Mouse (Mus musculus) thymus, postnatal 10 days (tissue): ENCODE measurements around the gene Cyp11a1.

Source experiments
- DNase-seq, 2 experiments: peaks; one replicate each; pipeline ENCODE4 v3.0.0; 2021; ENCODE audit warnings: low spot score in 2 of 2

Cyp11a1 gene

DNA sequence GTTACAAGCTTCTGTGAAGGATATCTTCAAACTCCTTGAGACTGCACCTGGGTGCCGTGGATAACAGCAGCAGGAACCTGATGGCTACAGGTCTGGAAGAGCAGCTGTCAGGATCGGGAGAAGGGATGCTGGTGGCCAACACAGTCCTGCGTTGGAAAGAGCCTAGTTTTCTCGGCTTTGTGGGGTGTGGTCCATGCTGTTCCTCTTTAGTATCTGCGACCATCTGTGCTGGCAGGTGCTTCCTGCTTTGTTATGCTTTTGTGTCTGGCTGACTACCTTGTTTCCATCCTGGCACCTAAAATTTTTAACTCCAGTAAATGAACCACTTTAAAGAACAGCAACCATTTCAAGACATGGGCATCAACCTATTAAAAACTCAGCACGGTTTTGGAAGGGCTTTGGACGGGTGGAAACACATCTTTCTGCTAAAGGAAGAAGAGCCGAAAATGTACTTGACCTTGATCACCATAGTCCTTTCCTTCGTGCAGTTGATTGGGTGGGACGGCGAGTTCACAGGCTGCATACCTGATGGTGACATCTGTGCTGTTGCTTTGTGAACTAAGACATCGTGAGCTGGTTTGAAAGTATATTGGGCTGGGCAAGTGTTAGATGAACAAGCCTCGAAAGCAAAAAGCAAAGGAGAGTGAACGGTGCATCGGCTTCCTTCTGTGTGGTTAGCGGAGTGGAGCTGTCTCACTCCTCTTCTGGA is at the start of gene Cyp11a1:
TSS of gene Cyp11a1 (plus strand) at position 659 of the 709 bp plus-strand sequence.
- no peak for DNase-seq

- DNase-seq = peak; percentile 74 to 80
Measured at GRCm38 (mm10) chr9:57956838-57957236, 49.4 kb upstream of the Cyp11a1 start.

GRCm38 (mm10) chr9:57958615-57959014 is 47.6 kb upstream of the Cyp11a1 start:
- no peak for DNase-seq

DNA sequence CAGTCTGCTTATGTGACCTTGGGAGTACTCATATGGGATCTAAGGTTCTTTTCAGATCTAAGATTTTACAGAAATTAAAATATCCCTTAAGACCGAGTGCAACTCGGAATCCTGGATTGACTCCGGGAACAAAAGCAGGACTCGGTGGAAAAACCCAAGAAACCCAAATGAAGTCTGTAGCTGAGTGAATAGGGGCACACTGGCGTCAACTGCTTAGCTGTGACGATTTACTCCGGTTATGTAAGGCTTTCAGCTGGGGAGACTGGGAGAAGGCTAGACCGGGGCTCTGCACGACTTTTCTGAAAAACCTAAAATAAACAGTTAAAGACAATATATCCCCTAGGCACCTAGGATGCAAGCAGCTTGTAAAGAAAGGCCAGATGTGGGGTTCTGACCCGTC is 46.8 kb upstream of the Cyp11a1 start:
- DNase-seq = no peak

DNA sequence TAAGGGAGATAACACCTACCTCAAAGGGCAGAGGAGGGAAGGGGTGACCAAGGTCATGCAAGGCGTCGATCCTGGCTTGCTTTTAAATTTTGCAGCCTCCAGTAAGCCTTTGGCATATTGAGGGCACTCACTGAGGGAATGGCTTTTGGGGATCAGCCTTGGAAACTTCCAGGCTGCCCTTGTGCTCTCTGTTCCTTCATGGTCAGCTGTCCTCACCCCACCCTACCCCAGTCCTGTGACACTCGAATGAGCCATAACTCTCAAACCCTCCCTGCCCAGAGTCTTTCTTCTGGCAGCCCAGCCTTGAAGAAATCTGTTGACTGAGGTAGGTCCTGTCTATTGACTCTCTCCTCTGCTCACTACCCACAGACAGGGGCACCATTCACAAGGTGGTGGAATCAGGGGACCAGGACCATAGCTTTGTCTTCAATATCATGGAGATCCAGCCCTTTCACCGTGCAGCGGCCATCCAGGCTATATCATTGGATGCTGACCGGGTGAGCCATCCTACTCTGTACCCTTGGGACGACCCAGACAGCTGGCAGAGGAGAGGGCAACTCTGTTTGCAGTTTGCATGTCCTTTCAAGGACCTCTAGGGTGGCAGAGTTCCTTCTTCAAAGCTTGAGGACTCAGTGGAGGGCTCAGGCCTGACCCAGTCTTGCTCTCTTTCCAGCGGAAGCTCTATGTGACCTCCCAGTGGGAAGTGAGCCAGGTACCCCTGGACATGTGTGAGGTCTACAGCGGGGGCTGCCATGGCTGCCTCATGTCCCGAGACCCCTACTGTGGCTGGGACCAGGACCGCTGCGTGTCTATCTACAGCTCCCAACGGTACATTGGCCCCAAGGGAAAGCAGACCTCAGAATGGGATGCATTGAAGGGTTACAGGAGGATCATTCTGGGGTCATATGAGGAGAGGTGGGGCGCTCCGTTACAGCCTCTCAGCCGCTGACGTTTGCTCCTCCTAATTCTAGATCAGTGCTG is 46.0 kb upstream of the Cyp11a1 start:
- DNase-seq = no peak

DNA sequence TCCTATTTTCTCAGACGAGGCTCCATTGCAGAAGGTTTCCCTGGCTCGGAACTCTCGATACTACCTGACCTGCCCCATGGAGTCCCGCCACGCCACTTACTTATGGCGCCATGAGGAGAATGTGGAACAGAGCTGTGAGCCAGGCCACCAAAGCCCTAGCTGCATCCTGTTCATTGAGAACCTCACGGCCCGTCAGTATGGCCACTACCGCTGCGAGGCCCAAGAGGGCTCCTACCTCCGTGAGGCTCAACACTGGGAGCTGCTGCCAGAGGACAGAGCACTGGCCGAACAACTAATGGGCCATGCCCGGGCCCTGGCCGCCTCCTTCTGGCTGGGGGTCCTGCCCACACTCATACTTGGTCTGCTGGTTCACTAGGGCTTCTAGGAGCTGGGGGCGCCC is 45.0 kb upstream of the Cyp11a1 start:
- no peak for DNase-seq

GRCm38 (mm10) chr9:57961863-57962778 is 44.1 kb upstream of the Cyp11a1 start:
- no peak for DNase-seq

DNA sequence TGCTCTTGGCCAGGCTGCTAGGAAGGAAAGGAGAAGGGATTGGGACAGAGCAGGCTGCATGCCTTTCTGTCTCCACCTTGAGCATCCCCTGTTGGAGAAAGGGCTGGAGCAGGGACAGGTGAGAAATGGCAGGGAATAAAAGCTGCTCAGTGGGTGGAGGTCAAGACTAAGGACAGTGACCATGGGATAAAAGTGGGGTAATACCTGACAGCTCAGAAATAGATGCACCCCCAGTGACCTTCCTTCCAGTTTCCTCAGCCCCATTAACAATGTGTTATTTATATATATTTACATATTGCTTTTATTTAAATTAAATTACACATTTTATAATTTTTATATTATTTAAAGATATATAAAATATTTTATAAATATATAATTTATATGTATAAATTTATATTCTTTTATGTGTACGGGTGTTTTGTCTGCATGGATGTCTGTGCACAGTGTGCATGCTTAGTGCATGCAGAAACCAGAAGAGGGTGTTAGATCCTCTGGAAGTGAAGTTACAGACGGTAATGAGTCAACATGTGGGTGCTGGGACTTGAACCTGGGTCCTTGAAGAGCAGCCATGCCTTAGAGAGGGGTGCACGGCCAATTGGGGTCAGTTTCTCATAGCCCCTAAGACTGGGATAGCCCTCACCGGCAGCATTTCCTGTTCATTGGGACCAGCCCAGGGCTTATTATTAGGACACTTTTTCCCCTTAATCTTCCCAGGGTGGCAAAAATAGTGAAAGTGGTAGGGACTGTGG is 42.8 kb upstream of the Cyp11a1 start:
- DNase-seq = no peak

DNA sequence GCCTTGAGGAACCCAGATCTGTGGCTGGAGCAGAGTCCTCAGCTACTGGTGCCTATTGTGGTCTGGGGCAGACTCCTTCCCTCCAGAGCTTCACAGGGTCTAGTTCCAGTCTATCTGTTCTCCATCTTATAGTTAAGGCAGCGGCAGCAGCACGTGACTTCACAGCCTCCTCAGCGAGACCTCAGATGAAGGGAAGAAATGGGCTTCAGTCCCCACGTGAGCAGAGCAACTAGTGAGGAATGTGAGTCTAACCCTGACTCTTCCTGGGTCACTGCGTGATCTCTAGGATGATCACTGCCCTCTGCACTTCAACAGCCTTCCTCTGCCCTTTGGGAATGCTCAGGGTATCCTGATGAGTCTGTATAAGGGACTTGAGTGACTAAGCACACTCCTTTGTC is 42.2 kb upstream of the Cyp11a1 start:
- no peak for DNase-seq

DNA sequence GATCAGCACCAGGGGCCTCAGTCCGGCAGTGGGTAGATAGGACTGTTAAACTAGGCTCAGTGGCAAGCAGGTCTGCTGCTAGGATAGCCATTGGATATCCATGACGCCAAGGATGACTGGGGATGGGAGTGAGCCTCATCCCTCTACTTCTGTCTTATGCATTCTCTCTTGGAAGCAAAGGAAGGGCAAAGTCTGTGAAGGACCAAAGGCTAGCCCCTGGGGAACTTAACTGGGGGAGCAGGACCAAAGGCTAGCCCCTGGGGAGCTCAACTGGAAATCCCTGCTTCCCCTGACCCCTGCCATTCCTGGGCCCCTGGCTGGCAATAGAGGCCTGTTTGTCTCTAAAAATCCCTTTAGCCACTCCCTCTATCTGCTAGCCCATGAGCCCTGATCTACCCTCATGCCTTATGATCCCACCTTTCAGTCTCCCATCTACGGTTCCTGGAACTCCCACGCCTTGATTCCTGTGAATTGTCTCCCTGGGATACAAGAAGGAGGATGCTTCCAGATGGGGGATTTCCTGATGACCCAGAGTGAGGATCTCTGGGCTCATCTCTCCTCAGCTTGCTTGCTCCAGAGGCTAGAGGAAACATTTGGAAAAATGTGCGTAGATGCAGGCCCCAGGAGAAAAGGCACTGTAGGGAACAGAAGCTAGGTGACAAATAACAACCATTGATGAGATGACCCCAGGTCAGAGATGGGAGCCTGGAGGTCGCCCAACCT is 41.5 kb upstream of the Cyp11a1 start:
- DNase-seq = no peak

DNA sequence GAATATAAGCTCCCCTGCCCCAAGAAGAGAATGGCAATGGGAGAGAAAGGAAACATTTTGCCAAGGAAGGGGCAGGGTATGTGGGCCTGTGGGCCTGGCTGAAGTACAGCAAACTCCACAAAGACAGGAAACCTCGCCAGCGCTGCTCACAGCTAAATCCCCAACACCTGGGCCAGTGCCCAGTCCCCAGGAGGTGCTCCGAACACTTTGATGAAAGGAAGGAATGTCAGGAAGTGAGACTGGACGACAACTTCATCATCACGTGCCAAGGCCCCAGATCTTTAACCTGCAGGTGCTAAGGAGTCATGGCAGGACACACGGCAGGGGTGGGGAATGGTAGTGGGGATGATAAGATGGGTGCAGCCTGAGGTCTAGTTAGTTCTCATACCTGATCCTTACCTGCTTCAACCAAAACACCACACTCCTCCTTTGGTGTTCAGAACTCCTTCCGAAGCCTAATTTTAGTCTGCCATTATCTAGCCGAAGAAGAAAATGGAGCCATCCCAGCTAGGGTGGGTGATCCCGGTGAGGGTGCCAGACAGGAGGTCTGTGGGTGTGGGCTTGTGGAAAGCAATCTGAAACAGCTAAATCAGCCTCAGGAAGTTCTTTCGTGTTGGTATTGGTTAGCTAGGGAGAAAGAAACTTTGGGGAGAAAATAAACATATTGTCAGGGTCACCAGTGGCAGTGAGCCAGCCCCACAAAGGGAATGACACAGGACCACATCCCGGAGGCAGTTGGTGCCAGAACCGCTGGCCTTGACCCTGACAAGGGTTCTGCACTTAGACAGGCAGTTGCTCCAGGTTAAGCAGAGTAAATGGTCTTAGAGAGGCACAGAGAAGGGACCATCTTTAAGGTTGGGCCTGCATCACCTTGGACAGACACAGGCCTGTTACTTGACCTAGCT is 40.7 kb upstream of the Cyp11a1 start:
- DNase-seq = no peak

DNA sequence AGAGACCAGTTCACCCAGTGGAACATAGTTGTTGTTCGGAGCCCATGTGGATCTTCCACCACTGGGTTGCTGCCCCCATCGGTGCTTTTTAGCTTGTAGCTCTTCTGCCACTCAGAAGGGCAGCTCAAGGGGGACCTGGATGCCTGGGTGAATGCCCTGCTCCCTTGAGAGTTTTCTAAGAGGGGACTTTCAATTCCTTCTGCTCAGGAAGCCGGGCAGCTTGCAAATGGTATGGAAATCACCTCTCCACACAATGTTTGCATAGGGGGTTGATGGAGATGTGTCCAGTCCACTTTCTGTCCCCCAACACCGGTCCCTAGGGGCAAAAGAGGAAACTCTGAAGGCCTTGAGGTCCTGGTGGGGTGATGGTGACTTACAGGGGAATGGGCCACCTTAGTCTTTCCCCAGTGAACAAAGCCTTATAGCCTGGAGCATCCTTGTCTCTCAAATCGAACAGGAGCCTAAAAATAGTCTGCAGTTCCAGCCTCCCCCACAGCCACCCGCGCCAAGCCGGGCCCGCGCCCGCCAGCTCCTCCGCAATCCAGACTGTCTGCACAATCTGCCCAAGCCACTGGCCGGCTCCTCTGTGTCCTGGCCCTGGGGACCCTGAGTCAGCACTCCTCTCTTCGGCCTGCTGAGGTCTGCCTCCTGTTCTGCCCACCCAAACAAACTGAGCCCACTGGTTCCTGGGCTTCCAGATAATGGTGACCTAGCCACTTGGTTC is 38.8 kb upstream of the Cyp11a1 start:
- DNase-seq = no peak

- DNase-seq = peak; percentile 66 to 67
Measured at GRCm38 (mm10) chr9:57968166-57968771, 37.9 kb upstream of the Cyp11a1 start.

- DNase-seq = no peak
Measured at GRCm38 (mm10) chr9:57968783-57969542, 37.2 kb upstream of the Cyp11a1 start.

GRCm38 (mm10) chr9:57969736-57970495 is 36.3 kb upstream of the Cyp11a1 start:
- DNase-seq = peak; percentile 49 to 54

DNA sequence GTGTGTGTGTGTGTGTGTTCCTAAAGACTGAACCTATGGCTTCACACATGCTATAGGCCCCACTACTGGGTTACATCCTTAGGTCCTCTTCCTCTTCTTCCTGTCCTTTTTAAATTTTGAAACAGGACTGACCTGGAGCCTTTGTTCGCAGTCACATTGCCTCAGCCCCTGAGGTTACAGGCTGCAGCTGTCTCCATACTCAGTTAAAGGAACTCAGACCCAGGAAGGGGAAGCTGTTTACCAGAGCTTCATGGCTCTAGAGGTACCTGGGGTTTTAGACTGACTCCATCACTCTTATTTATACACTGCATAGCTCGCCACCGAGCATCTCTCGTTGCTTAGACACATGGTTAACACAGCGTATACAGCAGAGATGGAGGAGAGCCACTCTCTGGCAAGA is 34.8 kb upstream of the Cyp11a1 start:
- DNase-seq = peak in 1 of 2 experiments; percentile 51

DNA sequence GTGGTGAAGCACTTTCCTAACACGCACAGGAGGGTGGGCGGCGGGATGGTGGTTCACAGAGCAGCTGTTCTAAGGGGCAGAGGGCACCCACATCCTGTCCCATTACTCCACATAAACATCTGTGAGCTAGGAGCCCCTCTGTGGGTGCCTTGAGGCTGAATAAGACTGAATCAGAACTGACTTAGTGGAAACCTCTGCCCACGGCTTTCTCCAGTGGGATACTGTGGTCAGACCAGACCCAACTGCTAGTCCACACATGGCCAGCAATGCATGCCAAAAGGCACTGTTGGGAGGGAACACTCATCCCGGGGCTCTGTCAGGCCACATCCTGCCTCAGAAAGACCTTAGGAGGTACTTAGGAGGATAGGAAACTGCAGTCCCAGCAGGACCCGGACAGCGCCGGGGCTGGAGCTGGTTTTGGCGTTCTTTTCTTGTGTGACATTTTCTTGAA is 34.0 kb upstream of the Cyp11a1 start:
- peak; percentile 80 to 86 for DNase-seq
